Mouse (Mus musculus) heart, postnatal 0 days (tissue): Measurements from ENCODE around the gene Gm20481.

Source experiments
- CTCF ChIP-seq: IDR thresholded peaks from 2 replicates; pipeline ENCODE4 v1.5.1; 2016; ENCODE audit warnings: antibody characterized with exemption, control low read depth, low read depth
- EP300 ChIP-seq: IDR thresholded peaks from 2 replicates; pipeline ENCODE4 v1.6.1; 2016; ENCODE audit warnings: antibody characterized with exemption, low read depth

DNA sequence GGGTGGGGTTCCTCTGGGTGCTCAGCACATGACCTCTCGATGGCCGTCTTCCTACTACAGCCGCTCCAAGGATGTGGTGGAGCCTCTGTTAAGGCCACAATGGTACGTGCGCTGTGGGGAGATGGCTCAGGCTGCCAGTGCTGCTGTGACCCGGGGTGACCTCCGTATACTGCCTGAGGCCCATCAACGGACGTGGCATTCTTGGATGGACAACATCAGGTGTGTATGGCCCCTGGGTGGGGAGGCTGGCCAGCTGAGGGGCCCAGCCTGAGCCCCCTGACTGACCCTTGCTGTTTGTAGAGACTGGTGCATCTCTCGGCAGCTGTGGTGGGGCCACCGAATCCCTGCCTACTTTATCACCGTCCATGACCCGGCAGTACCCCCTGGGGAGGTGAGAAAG lies 42.7 kb downstream of the Gm20481 start:
- TF ChIP-seq EP300 (no peak), CTCF (no peak)
